8 mouse cellular contexts compared by ENCODE assay signal in genomic region chr9:32635627-32636385, GRCm38 (mm10). TPM values are rescaled to one million over a fixed set of nuclear protein-coding genes. Genes with fewer than 3 reads are reported as not detected.
DNase-seq lines count a peak whose midpoint lies in the region; ATAC-seq and TF ChIP-seq lines count a peak whose summit lies in the region.

Gene Ets1 (plus strand): TSS chr9:32636221.

- H3K4me1 ChIP-seq in lung, embryonic 14.5 days (ENCODE audit: insufficient read depth), result peaks cover 16% of the 10 kb centered on the region
- H3K4me1 ChIP-seq in cortical plate, adult 2 months (ENCODE audit: control insufficient read depth, insufficient read depth, low read length), result no peaks in the 10 kb centered on the region
- H3K4me1 ChIP-seq in intestine, postnatal 0 days (replicated peaks; ENCODE audit: control insufficient read depth, insufficient read depth, low read length), result no peaks in the 10 kb centered on the region
- no peaks in the 10 kb centered on the region for H3K4me1 ChIP-seq in liver, embryonic 16.5 days (ENCODE audit: control insufficient read depth, low read depth, low read length)
- no peaks in the 10 kb centered on the region for H3K4me1 ChIP-seq in olfactory bulb, adult 2 months (ENCODE audit: control insufficient read depth, insufficient read depth, low read length)

- H3K9ac ChIP-seq in lung, embryonic 14.5 days, result peak within 1 kb of the TSS; percentile 27
- no peak within 1 kb of the TSS for H3K9ac ChIP-seq in intestine, postnatal 0 days (ENCODE audit: low read depth, low read length)
- no peak within 1 kb of the TSS for H3K9ac ChIP-seq in liver, embryonic 16.5 days (ENCODE audit: low read depth, low read length)

- peak; percentile 83 for ATAC-seq in lung, embryonic 14.5 days (ENCODE audit: insufficient read depth)
- ATAC-seq in intestine, postnatal 0 days, result no peak
- no peak; the same call in 1 of the 2 replicates for ATAC-seq in liver, embryonic 16.5 days (ENCODE audit: low read depth)

- no peak for TF ChIP-seq CTCF in lung, embryonic 14.5 days (IDR thresholded peaks at IDR 0.05; ENCODE audit: low read depth)
- TF ChIP-seq CTCF in cortical plate, adult 2 months (IDR thresholded peaks at IDR 0.05; ENCODE audit: extremely low read depth, insufficient read depth, low read length), result no peak
- TF ChIP-seq CTCF in intestine, postnatal 0 days (IDR thresholded peaks at IDR 0.05; ENCODE audit: low read depth), result no peak
- no peak for TF ChIP-seq CTCF in olfactory bulb, adult 2 months (IDR thresholded peaks at IDR 0.05; ENCODE audit: insufficient read depth, low read depth, low read length)

- no peak for TF ChIP-seq POLR2A in cortical plate, adult 2 months (IDR thresholded peaks at IDR 0.05; ENCODE audit: extremely low read depth, insufficient read depth, low read length)
- no peak for TF ChIP-seq POLR2A in olfactory bulb, adult 2 months (IDR thresholded peaks at IDR 0.05; ENCODE audit: insufficient read depth, low read depth, low read length)

- no peaks in the 10 kb centered on the region for H3K27me3 ChIP-seq in lung, embryonic 14.5 days (ENCODE audit: insufficient read depth, low read length)
- H3K27me3 ChIP-seq in intestine, postnatal 0 days (replicated peaks; ENCODE audit: control insufficient read depth, insufficient read depth, low read length), result no peaks in the 10 kb centered on the region
- peaks cover 19% of the 10 kb centered on the region for H3K27me3 ChIP-seq in liver, embryonic 16.5 days (ENCODE audit: control insufficient read depth, insufficient read depth, low read depth, low read length)

- H3K4me3 ChIP-seq in lung, embryonic 14.5 days (ENCODE audit: low read depth, low read length), result peak within 1 kb of the TSS; percentile 35
- H3K4me3 ChIP-seq in cortical plate, adult 2 months (ENCODE audit: insufficient read depth, low read length), result 0 out of 2 replicates have a peak within 1 kb of the TSS, but pooled peaks have one; percentile 11
- 0 out of 2 replicates have a peak within 1 kb of the TSS, but pooled peaks have one; percentile 12 for H3K4me3 ChIP-seq in intestine, postnatal 0 days (ENCODE audit: low read depth, low read length)
- no peak within 1 kb of the TSS for H3K4me3 ChIP-seq in liver, embryonic 16.5 days (ENCODE audit: low read depth, low read length)
- peak within 1 kb of the TSS; percentile 7; the same call in 1 of the 2 replicates for H3K4me3 ChIP-seq in olfactory bulb, adult 2 months (ENCODE audit: insufficient read depth, low read depth, low read length)

- peak within 1 kb of the TSS; percentile 63 for H3K4me2 ChIP-seq in lung, embryonic 14.5 days
- H3K4me2 ChIP-seq in intestine, postnatal 0 days (replicated peaks; ENCODE audit: low read depth), result peak within 1 kb of the TSS; percentile 40
- H3K4me2 ChIP-seq in liver, embryonic 16.5 days (ENCODE audit: low read depth, low read length), result no peak within 1 kb of the TSS

- no peaks in the 10 kb centered on the region for H3K36me3 ChIP-seq in lung, embryonic 14.5 days (ENCODE audit: insufficient read depth)
- H3K36me3 ChIP-seq in intestine, postnatal 0 days (ENCODE audit: control insufficient read depth, insufficient read depth), result no peaks in the 10 kb centered on the region
- H3K36me3 ChIP-seq in liver, embryonic 16.5 days (ENCODE audit: control insufficient read depth, insufficient read depth), result no peaks in the 10 kb centered on the region

- no peaks in the 10 kb centered on the region for H3K9me3 ChIP-seq in lung, embryonic 14.5 days (ENCODE audit: low read depth, low read length)
- no peaks in the 10 kb centered on the region for H3K9me3 ChIP-seq in intestine, postnatal 0 days (ENCODE audit: control insufficient read depth)
- no peaks in the 10 kb centered on the region for H3K9me3 ChIP-seq in liver, embryonic 16.5 days (replicated peaks; ENCODE audit: control insufficient read depth, low read length)

- WGBS in lung, embryonic 14.5 days, result 5% methylated on average over 10 of the region's 10 CpGs
- WGBS in intestine, postnatal 0 days, result 1% methylated on average over 10 of the region's 10 CpGs
- 3% methylated on average over 10 of the region's 10 CpGs for WGBS in liver, embryonic 16.5 days (ENCODE audit: insufficient replicate concordance)
- WGBS in olfactory bulb, adult 2 months, result 3% methylated on average over 10 of the region's 10 CpGs

- peak; percentile 76 for DNase-seq in lung, embryonic 14.5 days
- DNase-seq in lung, postnatal 25 days (ENCODE audit: low spot score), result no peak
- peak; percentile 50 to 59 for DNase-seq in heart, adult 18-20 months
- no peak for DNase-seq in frontal cortex, postnatal 10 days (ENCODE audit: low spot score in 2 of 2)

- no peak within 1 kb of the TSS for H3K27ac ChIP-seq in lung, embryonic 14.5 days (ENCODE audit: low read depth)
- 0 out of 2 replicates have a peak within 1 kb of the TSS, but pooled peaks have one; percentile 29 for H3K27ac ChIP-seq in cortical plate, adult 2 months (ENCODE audit: insufficient read depth, low read length)
- no peak within 1 kb of the TSS for H3K27ac ChIP-seq in intestine, postnatal 0 days (ENCODE audit: low read depth, low read length)
- H3K27ac ChIP-seq in liver, embryonic 16.5 days (ENCODE audit: low read length), result no peak within 1 kb of the TSS
- no peak within 1 kb of the TSS for H3K27ac ChIP-seq in olfactory bulb, adult 2 months (ENCODE audit: insufficient read depth, low read depth, low read length)

RNA-seq across cellular contexts. Expression of gene Ets1, which starts in this region (rescaled TPM):
- polyA plus RNA-seq in lung, embryonic 14.5 days (2014; fragmentation: Nextera tagmentation; extraction: Ambion mirVana), result 79.2 and 87.6 TPM in 2 replicates
- polyA plus RNA-seq in cortical plate, adult 2 months (2012; rRNA removed), result 7.7 and 8.9 TPM in 2 replicates
- total RNA-seq in heart, adult 18-20 months (2021), result 10 to 100 TPM; 35.3 to 36.9 TPM
- polyA plus RNA-seq in intestine, postnatal 0 days (2015; fragmentation: Nextera tagmentation; extraction: Ambion mirVana), result 13.3 and 13.6 TPM in 2 replicates
- polyA plus RNA-seq in liver, embryonic 16.5 days (2015; fragmentation: Nextera tagmentation; extraction: Ambion mirVana), result 15.9 and 16.5 TPM in 2 replicates
- 180 and 306 TPM in 2 replicates for polyA plus RNA-seq in olfactory bulb, adult 2 months (2012; ENCODE audit: insufficient read depth, insufficient read length, low replicate concordance, missing spikeins)

Comparison
In these comparisons a context has a peak if more than half of its experiments do, and no peak if none do; other contexts are left out.
1. DNase-seq: peak in lung, embryonic 14.5 days (single experiment) and heart, adult 18-20 months (2 of 2); none in lung, postnatal 25 days (single experiment) and frontal cortex, postnatal 10 days (0 of 2).